Mouse (Mus musculus): ENCODE results near the gene Gpr180.
"Not testable (repeated sequence)": the region's sequence is repeated elsewhere in the genome, so short reads cannot be mapped to it uniquely, and the experiment has no call there.

Gpr180 gene

GRCm38 (mm10) chr14:118152294-118152651, 15.3 kb downstream of the Gpr180 start:
- DNase-seq = no peak

- not testable (repeated sequence) for DNase-seq
Observed at GRCm38 (mm10) chr14:118156056-118156455, 19.1 kb downstream of the Gpr180 start.

GRCm38 (mm10) chr14:118156740-118157139, 19.8 kb downstream of the Gpr180 start:
- no peak for DNase-seq

- peak; percentile 54 to 56 for DNase-seq
Observed at GRCm38 (mm10) chr14:118157146-118157545, 20.2 kb downstream of the Gpr180 start.

- DNase-seq = no peak
Observed at GRCm38 (mm10) chr14:118161751-118162150, 24.8 kb downstream of the Gpr180 start.

- no peak for DNase-seq
Observed at GRCm38 (mm10) chr14:118162640-118163039, 25.7 kb downstream of the Gpr180 start.

- DNase-seq = no peak
Observed at GRCm38 (mm10) chr14:118168776-118169175, 31.8 kb downstream of the Gpr180 start.

- no peak for DNase-seq
Observed at GRCm38 (mm10) chr14:118173590-118174203, 36.7 kb downstream of the Gpr180 start.

GRCm38 (mm10) chr14:118175071-118175693, 38.2 kb downstream of the Gpr180 start:
- DNase-seq = no peak

GRCm38 (mm10) chr14:118175694-118176085, 38.7 kb downstream of the Gpr180 start:
- DNase-seq = no peak

- no peak for DNase-seq
Observed at GRCm38 (mm10) chr14:118179251-118179650, 42.3 kb downstream of the Gpr180 start.

GRCm38 (mm10) chr14:118179701-118180100, 42.7 kb downstream of the Gpr180 start:
- DNase-seq = no peak

- peak; percentile 52 for DNase-seq
Observed at GRCm38 (mm10) chr14:118180117-118180557, 43.2 kb downstream of the Gpr180 start.

- DNase-seq = peak; percentile 58 to 64
Observed at GRCm38 (mm10) chr14:118180711-118181177, 43.8 kb downstream of the Gpr180 start.

GRCm38 (mm10) chr14:118191442-118191841, 54.5 kb downstream of the Gpr180 start:
- no peak for DNase-seq

- no peak for DNase-seq
Observed at GRCm38 (mm10) chr14:118193001-118193628, 56.2 kb downstream of the Gpr180 start.

- DNase-seq = no peak
Observed at GRCm38 (mm10) chr14:118193663-118194062, 56.7 kb downstream of the Gpr180 start.

- DNase-seq = no peak
Observed at GRCm38 (mm10) chr14:118194219-118194914, 57.4 kb downstream of the Gpr180 start.

- DNase-seq = no peak
Observed at GRCm38 (mm10) chr14:118197063-118197462, 60.1 kb downstream of the Gpr180 start.

GRCm38 (mm10) chr14:118200731-118201130, 63.8 kb downstream of the Gpr180 start:
- no peak for DNase-seq

GRCm38 (mm10) chr14:118202006-118202405, 65.0 kb downstream of the Gpr180 start:
- DNase-seq = no peak

- DNase-seq = no peak
Observed at GRCm38 (mm10) chr14:118203031-118203430, 66.1 kb downstream of the Gpr180 start.

- no peak for DNase-seq
Observed at GRCm38 (mm10) chr14:118207347-118207746, 70.4 kb downstream of the Gpr180 start.
